In genomic region chr19:45895726-45896125, GRCm38 (mm10) we compare ENCODE assay signal across 22 mouse cellular contexts.
A peak's percentile ranks its signal among the peaks of the same experiment; 100 is the strongest.
DNase-seq lines count a peak whose midpoint lies in the region; ATAC-seq and TF ChIP-seq lines count a peak whose summit lies in the region.
"Had no signal": no experiment of that assay in that cellular context is flagged by ENCODE, and none has a peak within 500 bp of the region (broad histone marks: within the 10 kb centered on the region; RNA-seq: fewer than 3 reads in every experiment).

No protein-coding gene starts in this region.

- H3K9me3 ChIP-seq in midbrain, embryonic 11.5 days (ENCODE audit: control insufficient read depth, low read length) = no peaks in the 10 kb centered on the region
- H3K9me3 ChIP-seq in midbrain, postnatal 0 days (ENCODE audit: low read length) = no peaks in the 10 kb centered on the region
- H3K9me3 ChIP-seq: forebrain, embryonic 10.5 days; heart, embryonic 10.5 days; heart, embryonic 13.5 days; hindbrain, embryonic 12.5 days; hindbrain, embryonic 15.5 days had no signal

- intact Hi-C loops in left cerebral cortex, postnatal 10 days (cut with DNase I) = no loop called here

- no peaks in the 10 kb centered on the region for H3K4me1 ChIP-seq in midbrain, embryonic 11.5 days (ENCODE audit: control insufficient read depth, insufficient read depth, low read length)
- H3K4me1 ChIP-seq in midbrain, postnatal 0 days (ENCODE audit: insufficient read depth, low read length) = no peaks in the 10 kb centered on the region
- H3K4me1 ChIP-seq: heart, embryonic 10.5 days; heart, embryonic 13.5 days; hindbrain, embryonic 12.5 days had no signal

- no peaks in the 10 kb centered on the region for H3K27me3 ChIP-seq in midbrain, embryonic 11.5 days (ENCODE audit: control insufficient read depth, insufficient read depth, low read length)
- no peaks in the 10 kb centered on the region for H3K27me3 ChIP-seq in midbrain, postnatal 0 days (ENCODE audit: insufficient read depth, low read length)
- H3K27me3 ChIP-seq: heart, embryonic 13.5 days; hindbrain, embryonic 12.5 days; hindbrain, embryonic 15.5 days had no signal

- DNase-seq in adrenal gland, adult (ENCODE audit: inconsistent age in 2 of 2, low spot score in 1 of 2) = peak; percentile 23 to 69
- DNase-seq in adrenal gland, adult 18-20 months (ENCODE audit: low spot score in 2 of 2) = no peak
- DNase-seq in midbrain, embryonic 11.5 days (ENCODE audit: low spot score, missing footprints) = peak; percentile 19
- no peak for DNase-seq in midbrain, postnatal 0 days (ENCODE audit: low spot score)
- DNase-seq in adrenal gland, postnatal 36 days = peak; percentile 27 to 28
- no peak for DNase-seq in thymus, postnatal 36 days
- DNase-seq in left cerebral cortex, postnatal 10 days (ENCODE audit: extremely low spot score in 1 of 2, low spot score in 2 of 2) = no peak
- DNase-seq: cerebellum, adult 18-20 months; cerebellum, adult 9-10 months; cerebellum, postnatal 14 days; forebrain, postnatal 0 days; gastrocnemius, postnatal 25 days; heart, adult 2 months; heart, postnatal 14 days had no signal

- WGBS in midbrain, embryonic 11.5 days = 100% methylated on average over 1 of the region's 1 CpGs
- 93% methylated on average over 1 of the region's 1 CpGs for WGBS in midbrain, postnatal 0 days

- H3K9ac ChIP-seq in midbrain, embryonic 11.5 days (ENCODE audit: low read length) = no peak overlapping the region
- no peak overlapping the region for H3K9ac ChIP-seq in midbrain, postnatal 0 days (replicated peaks; ENCODE audit: low read length, poor library complexity, severe bottlenecking)
- H3K9ac ChIP-seq: forebrain, postnatal 0 days; heart, embryonic 13.5 days; hindbrain, embryonic 12.5 days; hindbrain, embryonic 15.5 days had no signal

- no peak for ATAC-seq in midbrain, embryonic 11.5 days (ENCODE audit: low FRiP score)
- ATAC-seq in midbrain, postnatal 0 days (ENCODE audit: low FRiP score) = no peak
- ATAC-seq: activated CD4-positive, CD25-positive, alpha-beta regulatory T cell, adult 4 months; forebrain, embryonic 14.5 days; forebrain, postnatal 0 days; intestine, postnatal 0 days had no signal

- no peak overlapping the region for H3K27ac ChIP-seq in midbrain, embryonic 11.5 days (ENCODE audit: low read depth, low read length)
- H3K27ac ChIP-seq in midbrain, postnatal 0 days (ENCODE audit: low read depth, low read length) = no peak overlapping the region
- H3K27ac ChIP-seq: forebrain, embryonic 10.5 days; heart, adult 2 months; heart, embryonic 10.5 days; heart, embryonic 13.5 days; hindbrain, embryonic 12.5 days; hindbrain, embryonic 15.5 days had no signal

- H3K4me3 ChIP-seq in midbrain, embryonic 11.5 days (ENCODE audit: low read depth, low read length) = no peak overlapping the region
- no peak overlapping the region for H3K4me3 ChIP-seq in midbrain, postnatal 0 days (ENCODE audit: low read depth, low read length)
- H3K4me3 ChIP-seq: forebrain, embryonic 10.5 days; heart, adult 2 months; heart, embryonic 10.5 days; heart, embryonic 13.5 days; hindbrain, embryonic 12.5 days; hindbrain, embryonic 15.5 days had no signal

- no peak overlapping the region for H3K4me2 ChIP-seq in midbrain, embryonic 11.5 days
- H3K4me2 ChIP-seq in midbrain, postnatal 0 days (ENCODE audit: low read depth, low read length, poor library complexity, severe bottlenecking) = no peak overlapping the region
- H3K4me2 ChIP-seq: heart, embryonic 13.5 days; hindbrain, embryonic 12.5 days; hindbrain, embryonic 15.5 days had no signal

- H3K36me3 ChIP-seq in midbrain, embryonic 11.5 days (ENCODE audit: control insufficient read depth, insufficient read depth, low read length) = peaks cover under 1% of the 10 kb centered on the region; the same call in 1 of the 2 replicates
- peaks cover 6% of the 10 kb centered on the region; the same call in 1 of the 2 replicates for H3K36me3 ChIP-seq in midbrain, postnatal 0 days (ENCODE audit: insufficient read depth, low read length)
- H3K36me3 ChIP-seq: hindbrain, embryonic 12.5 days had no signal

- no peak for TF ChIP-seq CTCF in midbrain, postnatal 0 days (IDR thresholded peaks at IDR 0.05)

Comparison
In these comparisons a context has a peak if more than half of its experiments do, and no peak if none do; other contexts are left out.
1. DNase-seq: peak in adrenal gland, adult (2 of 2), midbrain, embryonic 11.5 days (single experiment) and adrenal gland, postnatal 36 days (2 of 2); none in adrenal gland, adult 18-20 months (0 of 2), midbrain, postnatal 0 days (single experiment), thymus, postnatal 36 days (0 of 2) and left cerebral cortex, postnatal 10 days (0 of 2).